Mouse (Mus musculus) cerebellum, adult 11 months (tissue): ENCODE measurements around the gene Gm40193.
"Not testable (repeated sequence)": the region's sequence is repeated elsewhere in the genome, so short reads cannot be mapped to it uniquely, and the experiment has no call there.

Experiments used
- DNase-seq: peaks from one replicate; pipeline ENCODE4 v3.0.0; 2022

The Gm40193 gene

DNA sequence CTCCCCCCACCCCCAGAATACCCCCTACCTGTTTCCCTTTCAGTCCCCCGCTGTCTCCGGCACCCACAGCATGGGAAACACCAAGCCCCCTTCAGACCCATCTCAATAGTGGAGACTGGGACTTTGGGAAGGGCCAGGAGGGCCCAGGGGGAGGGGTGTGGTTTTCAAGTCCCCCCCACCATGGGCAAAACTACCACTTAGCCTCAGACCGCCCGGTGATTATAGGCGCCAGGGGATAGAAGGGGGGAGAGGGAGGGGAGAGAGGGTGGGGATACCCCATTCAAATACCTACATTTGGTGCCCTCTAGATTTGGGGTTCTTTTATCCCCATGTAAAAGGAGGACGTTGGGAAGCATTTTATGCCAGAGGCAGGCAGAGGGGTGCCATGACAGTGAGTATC lies at the start of gene Gm40193:
Gm40193 (minus strand) TSS at position 101 of the 400 bp plus-strand sequence.
- no peak for DNase-seq

DNA sequence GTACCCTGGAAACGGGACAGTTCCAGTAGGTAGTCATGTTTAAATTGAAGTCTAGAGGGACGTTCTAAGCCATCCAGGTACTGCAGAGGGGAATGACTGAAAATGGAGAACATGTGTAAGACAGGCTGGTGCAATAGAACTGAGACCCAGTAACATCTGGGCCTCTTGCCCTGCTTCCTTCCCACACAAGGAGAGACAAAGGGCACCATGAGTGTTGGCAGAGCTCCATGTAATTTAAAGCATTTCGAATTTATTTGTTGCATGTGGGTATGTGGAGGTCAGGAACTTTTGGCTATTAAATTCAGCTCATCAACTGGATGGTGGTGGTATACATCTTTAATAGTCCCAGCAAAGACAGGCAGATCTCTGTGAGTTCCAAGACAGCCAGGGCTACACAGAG lies 49.5 kb upstream of the Gm40193 start:
- no peak for DNase-seq

DNA sequence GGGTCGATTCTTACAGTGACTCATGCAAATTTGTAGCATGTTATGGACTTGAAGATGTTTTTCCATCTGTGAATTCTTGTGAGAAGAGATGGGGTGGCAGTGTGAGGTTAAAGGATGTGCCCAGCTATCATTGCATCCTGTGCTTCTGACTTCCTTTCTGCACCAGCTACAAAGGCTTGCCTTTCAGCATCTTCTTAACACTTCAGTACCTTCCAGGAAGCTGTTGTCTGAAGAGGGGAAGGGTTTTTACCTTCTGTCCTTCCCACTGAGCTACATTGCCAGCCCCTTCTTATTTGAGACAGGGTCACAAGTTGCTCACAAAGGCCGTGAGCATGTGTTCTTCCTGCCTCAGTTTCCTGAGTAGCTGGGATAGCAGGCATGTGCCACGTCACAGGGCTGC lies 48.2 kb upstream of the Gm40193 start:
- no peak for DNase-seq

DNA sequence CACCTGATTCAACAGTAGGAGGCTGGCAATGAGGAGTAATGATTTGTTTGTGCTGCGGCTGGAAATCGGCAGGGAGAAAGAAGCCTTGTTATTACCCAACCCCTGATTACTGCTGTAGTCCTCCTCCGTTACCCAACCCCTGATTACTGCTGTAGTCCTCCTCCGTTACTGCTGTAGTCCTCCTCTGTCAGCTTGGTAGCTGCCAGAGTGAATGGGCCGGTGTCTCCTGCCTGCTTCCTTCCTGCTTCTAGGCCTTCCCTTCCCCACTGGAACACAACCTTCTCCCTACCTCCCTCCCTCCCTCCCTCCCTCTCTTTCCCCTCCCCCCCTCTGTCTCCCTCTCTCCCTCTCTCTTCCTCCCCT lies 47.6 kb upstream of the Gm40193 start:
- DNase-seq = no peak

DNA sequence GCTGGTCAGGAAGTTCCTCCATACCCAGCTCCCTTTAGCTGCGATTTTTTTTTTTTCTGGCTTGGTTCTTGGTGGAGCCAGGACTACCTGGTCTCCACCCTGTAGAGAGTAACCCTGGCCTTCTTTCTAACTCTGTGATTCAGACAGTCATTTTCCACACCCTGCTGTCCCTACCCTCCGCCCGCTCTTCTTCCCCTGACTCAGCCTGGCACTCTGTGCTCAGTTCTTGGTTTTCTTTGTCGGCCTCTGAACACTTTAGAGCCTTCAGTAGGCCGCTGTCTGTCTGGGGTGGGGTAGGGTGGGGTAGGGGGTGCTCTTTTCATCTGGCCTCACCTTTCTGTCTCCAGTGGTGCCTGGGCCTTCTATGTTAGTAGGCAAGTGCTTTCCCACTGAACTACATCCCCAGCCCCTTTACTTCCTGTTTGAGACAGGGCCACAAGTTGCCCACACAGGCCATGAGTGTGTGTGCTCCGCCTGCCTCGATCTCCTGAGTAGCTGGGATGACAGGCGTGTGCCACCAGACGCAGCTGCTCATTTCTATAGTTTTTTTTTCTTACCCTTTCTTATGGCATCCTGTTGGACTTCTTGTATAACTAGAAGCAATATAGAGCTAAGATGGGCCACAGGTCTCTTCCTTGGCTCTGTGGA lies 47.1 kb upstream of the Gm40193 start:
- no peak for DNase-seq

DNA sequence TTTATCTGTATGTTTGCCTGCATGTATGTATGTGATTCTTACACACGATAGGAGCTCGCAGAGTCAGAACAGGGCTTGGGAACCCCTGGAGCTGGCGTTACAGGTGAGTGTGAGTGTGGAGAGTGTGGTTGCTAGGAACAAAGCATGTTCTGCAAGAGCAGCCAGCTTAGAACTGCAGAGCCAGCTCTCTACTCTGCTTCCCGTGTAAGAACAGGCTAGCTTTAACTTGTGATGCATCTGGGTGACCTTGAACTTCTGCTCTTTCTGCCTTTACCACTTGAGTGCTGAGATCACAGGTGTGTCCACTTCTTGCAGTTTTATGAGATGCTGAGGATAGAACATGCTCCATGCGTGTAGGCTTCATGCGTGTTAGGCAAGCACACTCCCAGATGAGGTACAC lies 46.2 kb upstream of the Gm40193 start:
- DNase-seq = no peak

DNA sequence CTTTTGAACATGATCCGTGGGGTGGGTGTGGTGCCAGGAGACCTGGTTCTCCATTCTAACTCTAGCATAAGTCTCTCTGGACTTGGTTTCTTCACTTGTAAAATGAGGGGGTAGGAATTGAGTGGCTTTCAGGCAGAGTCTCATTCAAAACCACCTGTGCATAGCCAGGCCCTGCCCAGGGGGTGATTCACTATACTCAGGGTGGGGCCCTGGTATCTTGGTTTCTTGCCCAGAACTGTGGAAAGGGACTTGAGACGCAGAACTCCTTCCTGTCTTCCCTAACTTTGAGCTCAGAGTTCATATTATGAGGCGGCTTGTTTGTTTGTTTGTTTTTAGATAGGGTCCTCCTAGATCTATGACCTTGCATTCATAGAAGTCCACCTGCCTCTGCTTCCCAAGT lies 44.5 kb upstream of the Gm40193 start:
- DNase-seq = no peak

DNA sequence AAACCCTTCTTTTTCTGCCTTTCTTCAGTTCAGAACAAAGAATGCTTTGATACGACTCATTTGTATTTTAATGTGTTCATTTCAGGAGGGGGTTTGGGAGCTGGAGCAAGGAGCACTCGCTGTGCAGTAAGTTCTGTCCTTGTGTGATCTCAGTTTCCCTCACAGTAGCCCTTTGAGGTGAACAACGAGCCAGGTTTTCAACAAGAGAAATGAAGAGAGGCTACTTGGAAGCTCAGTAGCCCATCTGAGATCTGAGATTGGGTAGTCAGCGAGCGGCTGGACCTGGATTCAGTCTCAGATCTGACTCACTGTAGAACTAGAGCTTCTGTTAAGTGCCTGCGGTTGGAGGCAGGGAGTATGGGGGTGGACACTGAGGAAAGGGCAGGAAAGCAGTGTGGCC lies 41.1 kb upstream of the Gm40193 start:
- no peak for DNase-seq

DNA sequence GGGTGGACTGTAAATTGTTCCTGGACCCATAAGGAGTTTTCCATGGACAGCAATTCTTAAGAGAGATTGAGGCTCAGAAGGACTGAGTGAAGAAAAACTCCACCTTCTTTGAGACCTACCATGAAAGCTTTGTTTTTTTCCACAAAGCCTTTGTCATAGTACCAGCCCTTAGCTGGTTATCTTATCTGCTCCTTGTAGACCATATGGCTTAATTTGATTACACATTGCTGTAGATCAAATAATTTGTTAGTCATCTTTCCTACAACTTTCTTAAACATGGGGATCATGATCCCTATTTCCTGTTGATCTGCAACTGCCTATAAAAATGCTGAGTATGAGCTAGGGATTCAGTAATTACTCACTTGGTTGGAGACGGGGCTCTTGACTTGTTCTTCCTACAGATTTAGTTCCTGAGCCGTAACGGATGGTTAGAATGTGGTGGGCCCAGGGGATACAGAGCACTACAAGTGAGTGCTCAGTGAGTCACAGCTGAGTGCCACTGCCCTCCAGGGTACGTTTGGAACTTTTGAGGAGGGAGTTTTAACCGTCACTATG lies 39.7 kb upstream of the Gm40193 start:
- DNase-seq = no peak

DNA sequence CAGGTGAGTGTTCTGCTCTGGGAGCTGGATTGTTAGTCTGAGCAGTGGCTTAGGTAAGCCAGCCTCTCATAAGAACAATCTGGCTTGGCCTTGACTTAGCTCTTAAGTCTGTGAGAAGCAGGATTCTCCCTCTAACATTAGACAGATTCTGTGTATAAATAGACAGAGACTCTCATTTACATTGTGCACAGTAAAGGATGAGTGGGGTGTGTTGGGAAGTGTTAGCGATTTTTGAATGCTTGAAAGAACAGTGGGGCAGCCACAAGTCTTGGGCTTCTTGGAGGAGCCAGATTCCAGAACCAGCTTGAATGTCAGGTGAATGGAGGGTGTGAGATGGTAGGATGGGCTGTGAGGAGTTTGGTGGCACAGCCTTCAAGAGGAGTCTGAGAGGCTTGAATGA lies 38.9 kb upstream of the Gm40193 start:
- no peak for DNase-seq

DNA sequence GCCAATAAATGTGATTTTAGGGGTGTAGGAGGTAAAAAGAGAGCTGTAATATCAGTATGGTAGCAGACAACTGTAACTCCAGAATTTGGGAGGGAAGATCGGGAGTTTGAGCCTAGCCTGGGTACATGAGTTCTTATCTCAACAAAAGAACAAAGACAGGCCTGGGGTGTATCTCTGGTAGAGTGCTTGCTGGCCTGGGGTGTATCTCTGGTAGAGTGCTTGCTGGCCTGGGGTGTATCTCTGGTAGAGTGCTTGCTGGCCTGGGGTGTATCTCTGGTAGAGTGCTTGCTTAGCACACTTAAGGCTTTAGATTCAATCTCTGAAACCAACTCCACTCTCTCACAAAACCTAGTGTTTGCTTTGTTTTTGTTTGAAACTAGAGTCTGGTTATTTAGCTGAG lies 37.9 kb upstream of the Gm40193 start:
- not testable (repeated sequence) for DNase-seq

DNA sequence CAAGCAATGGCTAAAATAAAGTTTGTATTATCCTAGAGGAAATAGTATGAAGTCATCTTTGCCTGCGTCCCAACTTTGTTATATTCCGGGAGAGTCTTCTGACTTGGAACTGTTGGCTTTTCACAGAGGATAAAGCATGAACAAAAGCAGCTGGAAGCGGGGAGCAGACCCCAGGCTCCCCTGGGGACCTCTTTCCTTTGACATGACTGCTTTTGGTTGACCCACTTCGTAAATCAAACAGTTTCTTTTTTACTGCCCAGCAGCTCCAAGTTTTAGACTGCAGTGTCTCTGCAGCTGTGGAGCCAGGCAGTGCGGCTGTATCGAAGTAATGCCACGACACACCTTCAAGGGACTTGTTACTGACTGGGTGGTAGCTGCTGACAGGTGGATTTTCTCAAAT lies 33.8 kb upstream of the Gm40193 start:
- no peak for DNase-seq

DNA sequence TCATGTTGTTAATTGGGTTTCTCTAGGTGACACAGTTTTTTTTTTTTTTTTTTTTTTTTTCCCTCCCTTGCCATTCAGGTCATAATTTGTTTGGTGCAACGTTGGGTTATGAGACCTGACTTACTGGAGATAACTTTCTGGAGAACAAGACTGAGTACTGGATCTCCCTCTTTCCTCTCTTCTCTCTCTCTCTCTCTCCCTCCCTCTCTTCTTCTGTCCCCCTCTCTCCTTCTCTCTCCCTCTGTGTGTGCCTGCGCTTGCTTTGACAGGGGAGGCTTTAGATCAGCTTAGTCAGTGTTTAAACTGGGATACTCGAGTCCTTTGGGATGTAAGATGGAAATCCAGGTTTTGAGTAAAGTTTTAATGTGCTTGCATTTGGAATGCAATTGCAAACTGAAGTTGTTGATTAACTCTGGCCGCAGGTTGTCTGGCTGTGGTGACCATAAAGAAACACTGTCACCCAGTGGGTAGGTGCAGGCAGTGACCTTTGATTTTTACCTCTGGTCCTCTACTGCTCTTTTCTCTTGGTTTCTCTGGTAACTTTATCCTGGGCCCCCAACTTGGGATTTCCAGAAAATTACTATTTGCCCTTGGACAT lies 31.6 kb upstream of the Gm40193 start:
- no peak for DNase-seq

DNA sequence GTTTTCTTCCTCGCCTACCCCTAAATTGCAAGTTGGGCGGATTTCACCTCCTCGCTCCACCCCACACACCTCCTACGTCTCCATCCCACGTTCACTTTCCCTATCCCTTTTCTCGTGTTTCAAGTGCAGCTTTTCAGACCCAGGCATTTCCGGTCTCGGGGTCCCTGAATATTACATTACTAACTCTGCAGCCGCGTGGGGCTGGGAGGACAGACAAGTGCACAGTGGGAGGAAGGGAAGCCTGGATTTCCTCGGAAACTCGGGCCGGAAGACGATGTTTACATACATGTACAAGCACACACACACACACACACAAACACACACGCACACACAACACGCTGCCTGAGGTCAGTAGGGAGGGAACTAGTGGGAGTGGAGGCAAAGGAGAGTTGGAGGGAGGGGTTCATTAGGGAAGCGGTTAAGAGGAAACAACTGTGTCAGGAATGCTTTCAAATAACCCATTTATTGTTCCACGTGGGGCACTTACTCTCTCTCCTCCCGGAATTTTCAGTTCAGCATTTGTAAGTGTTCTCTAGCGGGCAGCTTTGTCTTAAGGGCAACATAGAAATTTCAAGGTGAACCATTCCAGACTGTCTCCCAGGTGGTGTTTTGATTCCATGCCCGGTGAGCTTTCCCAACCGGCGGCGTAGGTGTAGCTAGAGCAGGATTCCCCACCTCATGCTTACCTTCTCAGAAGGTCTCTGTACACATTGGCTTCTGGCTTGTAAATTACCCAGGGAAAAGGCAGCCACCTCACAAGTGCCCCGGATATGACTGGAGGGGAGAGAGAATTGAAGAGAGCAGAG lies 30.9 kb upstream of the Gm40193 start:
- DNase-seq = no peak

DNA sequence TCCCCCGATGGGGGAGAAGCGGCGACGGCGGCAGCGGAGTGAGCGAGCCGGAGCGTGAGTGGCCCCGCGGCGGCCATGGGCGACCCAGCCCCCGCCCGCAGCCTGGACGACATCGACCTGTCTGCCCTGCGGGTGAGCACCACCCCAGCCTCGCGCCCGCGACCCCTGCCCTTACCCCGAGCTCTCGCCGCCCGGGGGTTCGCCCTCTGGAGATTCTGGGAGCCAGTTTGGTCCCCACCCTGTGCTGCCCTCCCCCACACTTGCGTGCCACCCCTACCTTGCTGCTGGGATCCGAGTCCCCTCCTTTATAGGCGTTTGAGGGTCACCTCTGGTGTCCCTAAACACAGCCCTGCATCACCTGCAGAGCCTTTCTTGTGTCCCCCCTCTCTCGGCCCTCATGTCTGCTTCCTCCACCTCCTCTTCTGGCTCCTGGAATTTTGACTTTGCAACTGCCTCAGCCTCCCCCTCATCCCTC lies 30.3 kb upstream of the Gm40193 start:
- no peak for DNase-seq

DNA sequence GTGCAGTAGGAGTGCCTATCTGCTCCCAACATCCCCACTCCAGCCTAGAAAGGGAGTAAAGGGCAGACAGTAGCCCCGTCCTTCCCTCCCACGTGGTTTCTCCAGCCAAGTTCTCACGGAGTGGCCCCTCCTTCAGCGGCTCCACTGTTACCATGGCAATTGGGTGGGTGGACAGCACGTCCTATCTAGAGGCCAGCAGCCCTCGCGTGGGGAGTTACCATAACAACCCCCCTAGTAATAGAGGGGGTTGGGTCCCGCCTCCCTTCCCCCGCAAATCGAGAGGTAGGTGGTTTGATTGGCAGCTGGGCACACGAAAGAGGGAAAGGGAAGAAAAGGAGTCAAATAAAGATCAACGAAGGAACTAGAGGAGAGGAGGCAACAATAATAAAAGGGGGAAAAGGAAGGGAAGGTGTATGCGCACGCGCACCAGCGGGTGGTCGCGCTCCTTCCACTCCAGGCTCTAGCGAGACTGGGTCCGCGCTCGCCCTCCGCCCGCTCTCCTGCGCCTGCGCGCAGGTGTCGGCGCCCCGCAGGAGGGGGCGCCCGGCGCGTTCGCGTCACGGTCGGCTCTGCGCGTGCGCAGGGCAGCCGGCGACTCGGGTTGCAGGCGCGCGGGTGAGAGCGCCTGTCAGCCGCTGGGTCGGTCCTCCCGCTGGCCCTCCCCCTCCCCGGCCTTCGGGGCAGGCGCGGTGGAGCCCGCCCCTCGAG lies 29.7 kb upstream of the Gm40193 start, which contains the start of gene Mink1:
Mink1 (plus strand) TSS at position 595 of the 708 bp plus-strand sequence.
- peak; percentile 89 for DNase-seq

DNA sequence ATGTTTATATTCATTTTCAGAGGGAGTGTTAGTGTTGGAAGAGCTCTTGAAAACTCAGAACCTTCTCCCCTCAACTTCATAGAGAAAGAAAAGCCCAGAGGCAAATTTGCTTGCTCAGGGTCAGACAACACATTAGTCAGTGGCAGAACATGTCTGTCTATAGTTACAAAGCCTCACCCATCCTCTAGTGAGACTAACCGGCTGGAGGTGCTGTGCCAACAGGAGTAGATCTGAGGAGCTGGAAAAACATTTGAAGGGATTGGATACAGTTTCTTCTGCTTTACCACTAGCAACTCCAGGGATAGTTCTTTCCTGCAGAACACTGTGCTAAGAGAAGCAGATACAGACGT lies 29.2 kb upstream of the Gm40193 start:
- no peak for DNase-seq

DNA sequence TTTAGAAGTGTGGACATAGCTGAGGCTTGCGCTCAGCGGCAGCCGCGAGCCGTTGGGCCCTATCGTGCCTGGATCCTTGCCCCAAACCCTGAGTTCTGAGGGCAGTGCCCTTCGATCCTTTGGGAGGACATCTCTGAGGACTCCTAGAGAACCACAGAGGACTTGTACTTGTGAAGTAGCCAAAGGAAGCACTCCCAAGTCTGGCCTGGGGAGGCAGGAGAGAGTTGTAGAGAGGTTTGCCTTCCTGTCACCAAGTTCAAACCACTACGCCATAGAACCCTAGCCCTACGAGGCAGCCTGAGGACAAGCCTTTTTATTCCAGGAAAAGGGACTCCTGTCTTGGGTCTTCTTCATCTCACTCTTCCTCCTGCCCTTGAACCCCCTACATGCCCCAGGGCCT lies 24.8 kb upstream of the Gm40193 start:
- no peak for DNase-seq

DNA sequence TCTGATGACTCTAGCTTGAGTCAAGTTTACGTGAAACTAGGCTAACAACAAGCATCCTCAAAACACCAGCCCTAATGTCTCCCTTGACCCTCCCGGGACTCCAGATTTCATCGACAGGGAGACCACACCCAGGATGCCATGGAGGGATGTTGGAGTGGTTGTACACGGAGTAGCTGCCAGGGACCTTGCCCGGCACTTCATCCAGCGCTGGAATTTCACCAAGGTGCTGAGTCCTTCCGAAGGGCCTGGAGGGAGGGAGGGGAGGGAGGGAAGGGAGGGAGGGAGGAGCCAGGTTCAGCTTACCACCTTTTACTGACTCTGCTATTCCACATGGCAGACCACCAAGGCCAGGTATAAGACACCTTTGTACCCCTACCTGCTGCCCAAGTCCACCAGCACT lies 21.2 kb upstream of the Gm40193 start:
- DNase-seq = no peak

DNA sequence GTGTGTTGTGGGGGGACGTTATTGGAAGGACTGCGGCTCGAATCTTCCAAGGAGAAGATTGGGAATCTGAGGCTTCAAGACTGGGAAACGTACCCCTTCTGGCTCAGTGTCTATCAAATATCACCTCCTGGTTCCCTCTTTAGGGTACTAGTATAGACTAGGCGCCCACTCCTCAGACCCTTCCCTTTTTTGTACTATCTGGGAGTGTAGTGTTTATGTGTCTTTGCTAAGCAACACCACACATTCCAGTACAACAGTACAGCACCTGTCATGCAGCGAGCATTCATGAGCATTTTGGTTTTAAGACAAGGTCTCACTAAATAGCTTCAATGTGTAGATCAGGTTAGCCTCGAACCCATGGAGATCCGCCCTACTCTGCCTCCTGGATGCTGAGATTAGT lies 18.8 kb upstream of the Gm40193 start:
- DNase-seq = no peak

DNA sequence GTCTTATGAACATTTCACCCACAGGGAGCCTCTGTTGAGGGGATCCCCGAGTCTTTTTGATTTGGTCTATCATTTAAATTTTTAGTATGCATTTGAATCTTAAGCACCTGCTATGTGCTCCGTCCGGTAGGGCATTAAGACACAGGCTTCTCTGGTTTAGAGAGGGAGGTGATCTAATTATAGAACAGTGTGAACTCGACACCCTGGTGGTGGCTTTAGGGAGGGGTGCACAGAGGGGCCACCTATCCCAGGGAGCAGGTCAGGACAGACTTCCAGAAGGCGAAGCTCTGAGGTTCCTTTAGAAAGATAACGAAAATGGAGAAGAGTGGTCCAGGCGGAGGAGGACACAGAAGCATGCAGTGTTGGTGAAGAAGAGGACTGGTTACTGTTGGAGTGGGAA lies 11.8 kb upstream of the Gm40193 start:
- no peak for DNase-seq

DNA sequence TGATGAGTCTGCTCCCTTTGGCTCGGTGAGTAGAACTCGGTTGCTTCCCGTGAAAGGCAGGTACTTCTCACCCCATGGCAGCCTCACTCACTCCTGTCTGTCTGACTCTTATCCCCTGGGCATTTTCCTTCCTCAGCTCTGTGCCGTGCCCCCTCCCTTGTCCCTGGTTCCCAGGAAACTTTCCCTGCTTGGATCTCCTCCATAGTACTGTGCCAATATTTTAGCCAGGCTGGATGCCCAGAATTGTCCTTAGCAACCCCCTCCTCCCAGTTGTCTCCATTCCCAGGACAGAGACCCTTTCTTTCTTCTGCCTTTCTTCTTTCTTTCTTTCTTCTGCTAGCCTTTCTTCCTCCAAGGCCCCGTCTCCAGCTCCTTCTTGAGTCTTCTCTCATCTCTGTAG lies 8.7 kb upstream of the Gm40193 start:
- DNase-seq = no peak

DNA sequence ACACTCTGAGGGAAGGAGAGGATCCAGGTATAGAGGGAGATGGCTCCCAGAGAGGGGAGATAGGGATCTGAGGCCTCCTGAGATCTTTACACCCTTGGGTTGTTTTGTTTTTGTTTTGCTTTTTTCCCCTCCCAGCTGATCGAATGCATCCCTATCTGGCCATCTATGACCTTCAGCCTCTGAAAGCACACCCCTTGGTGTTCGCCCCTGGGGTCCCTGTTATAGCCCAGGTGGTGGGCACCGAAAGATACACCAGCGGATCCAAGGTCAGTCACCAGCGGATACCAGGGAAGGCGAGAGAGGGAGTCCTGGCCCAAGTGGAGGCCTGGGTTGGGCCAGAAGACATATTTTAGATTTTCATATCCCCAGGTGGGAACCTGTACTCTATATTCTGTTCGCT lies 8.2 kb upstream of the Gm40193 start:
- DNase-seq = no peak
